Mouse (Mus musculus): Measurements from ENCODE around the gene Cyp2c40.
"Not testable (repeated sequence)": the region's sequence is repeated elsewhere in the genome, so short reads cannot be mapped to it uniquely, and the experiment has no call there.

The Cyp2c40 gene

GRCm38 (mm10) chr19:39812714-39813113 is at the start of gene Cyp2c40:
TSS of gene Cyp2c40 (minus strand) at chr19:39812814.
- not testable (repeated sequence) for DNase-seq

- not testable (repeated sequence) for DNase-seq
Observed at GRCm38 (mm10) chr19:39820931-39821330, 8.3 kb upstream of the Cyp2c40 start.

GRCm38 (mm10) chr19:39816400-39816799 is 3.8 kb upstream of the Cyp2c40 start:
- DNase-seq: not testable (repeated sequence)

- not testable (repeated sequence) for DNase-seq
Observed at GRCm38 (mm10) chr19:39815991-39816390, 3.4 kb upstream of the Cyp2c40 start.

- DNase-seq: not testable (repeated sequence)
Observed at GRCm38 (mm10) chr19:39785458-39785857, 27.2 kb downstream of the Cyp2c40 start.

- no peak for DNase-seq
Observed at GRCm38 (mm10) chr19:39745357-39745756, 67.3 kb downstream of the Cyp2c40 start.

DNA sequence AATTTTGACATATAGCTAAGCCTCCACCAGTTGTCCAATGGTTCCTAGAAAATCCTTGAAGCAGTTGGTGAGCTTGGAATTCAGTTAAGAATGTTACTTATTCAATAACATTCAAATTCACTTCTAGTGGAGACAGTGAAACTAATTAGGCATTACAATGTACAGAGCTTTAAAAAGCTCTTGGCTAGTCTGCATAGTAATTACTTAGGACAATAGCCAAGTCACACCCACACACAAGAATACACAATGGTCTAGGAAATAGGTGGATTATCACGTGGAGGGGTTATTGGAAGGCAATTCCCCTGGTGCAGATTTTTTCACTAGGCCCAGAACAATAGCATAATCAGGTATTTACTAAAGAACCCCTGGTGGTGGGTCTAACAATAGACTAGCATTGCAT is 68.3 kb downstream of the Cyp2c40 start:
- DNase-seq: not testable (repeated sequence)

DNA sequence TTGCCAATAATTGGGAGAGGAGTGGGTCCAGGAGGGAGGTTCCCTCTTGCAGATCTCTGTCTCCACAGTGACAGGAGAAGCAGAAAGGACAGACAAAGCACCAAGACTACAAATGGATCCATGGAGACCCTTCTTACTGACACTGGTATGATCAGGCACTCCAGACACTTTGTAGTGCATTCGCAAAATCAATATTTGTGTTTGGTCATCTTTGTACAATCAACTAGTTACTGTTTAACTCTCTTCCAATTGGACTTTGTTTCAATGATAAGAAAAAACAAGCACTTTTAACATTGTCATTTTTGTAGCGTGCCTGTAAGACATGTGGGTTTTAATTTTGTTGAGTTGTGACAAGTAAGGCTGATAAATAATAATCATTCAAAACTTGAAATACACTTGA is 71.7 kb downstream of the Cyp2c40 start, which contains the start of gene Cyp2c68:
Cyp2c68 (minus strand) TSS at position 135 of the 400 bp plus-strand sequence.
- no peak for DNase-seq
